Mouse (Mus musculus) lung, embryonic 14.5 days (tissue): ENCODE measurements around the gene Ddit4. TPM values are rescaled to one million over a fixed set of nuclear protein-coding genes. Genes with fewer than 3 reads are reported as not detected.
A peak's percentile ranks its signal among the peaks of the same experiment; 100 is the strongest.

Experiments
- ATAC-seq: fragments of 200-750 bp; cut with Nextera tagmentation; 2 replicates; pipeline ENCODE4 v1.8.0; 2017; ENCODE audit warnings: mild to moderate bottlenecking, moderate TSS enrichment, moderate library complexity; ENCODE audit not compliant: insufficient read depth
- DNase-seq: peaks from one replicate; pipeline ENCODE4 v3.0.0-alpha.2; 2015
- H3K27ac ChIP-seq: fragments of 300-500 bp; sonication (generic); 2 replicates; pipeline ENCODE4 v1.5.1; 2014; ENCODE audit warnings: low read depth, mild to moderate bottlenecking, moderate library complexity
- H3K27me3 ChIP-seq: fragments of 300-500 bp; sonication (generic); 2 replicates; pipeline ENCODE4 v1.6.1; 2014; ENCODE audit warnings: low read length, control low read depth; ENCODE audit not compliant: insufficient read depth
- H3K36me3 ChIP-seq: fragments of 300-500 bp; sonication (generic); 2 replicates; pipeline ENCODE4 v1.6.1; 2014; ENCODE audit warnings: control low read depth; ENCODE audit not compliant: insufficient read depth
- H3K4me1 ChIP-seq: fragments of 300-500 bp; sonication (generic); 2 replicates; pipeline ENCODE4 v1.6.1; 2014; ENCODE audit warnings: antibody characterized with exemption, control low read depth; ENCODE audit not compliant: insufficient read depth
- H3K4me2 ChIP-seq: fragments of 300-500 bp; sonication (generic); 2 replicates; pipeline ENCODE4 v1.6.1; 2014; ENCODE audit warnings: mild to moderate bottlenecking
- H3K4me3 ChIP-seq: fragments of 300-500 bp; sonication (generic); 2 replicates; pipeline ENCODE4 v1.5.1; 2014; ENCODE audit warnings: low read depth, low read length
- H3K9ac ChIP-seq: fragments of 300-500 bp; sonication (generic); 2 replicates; pipeline ENCODE4 v1.6.1; 2014
- H3K9me3 ChIP-seq: fragments of 300-500 bp; sonication (generic); 2 replicates; pipeline ENCODE4 v1.6.1; 2016; ENCODE audit warnings: low read depth, low read length, control low read depth
- CTCF ChIP-seq: IDR thresholded peaks from 2 replicates; pipeline ENCODE4 v1.5.1; 2016; ENCODE audit warnings: antibody characterized with exemption, low read depth
- WGBS: fragments of 180-500 bp; shearing (Covaris S2); extraction: QIAGEN DNeasy Blood & Tissue Kit; methylation state at CpG from one replicate; pipeline ENCODE4 v1.1.7; 2014; 5-methylcytosine and 5-hydroxymethylcytosine counted together
- polyA plus RNA-seq: library from polyadenylated mRNA; unstranded; fragments of >200 nt; fragmentation: Nextera tagmentation; extraction: Ambion mirVana; gene quantifications from 2 replicates; pipeline ENCODE4 v1.2.1, GENCODE M21; 2014

Gene Ddit4
- polyA plus RNA-seq, 1 experiment from 2014 or later, result 3.5 TPM

- DNase-seq (no peak), ATAC-seq (peak; percentile 4; the same call in 1 of the 2 replicates)
- Histone ChIP-seq H3K9me3 (no peaks in the 10 kb centered on the region), H3K4me3 (no peak overlapping the region), H3K9ac (no peak overlapping the region), H3K4me1 (peaks cover 41% of the 10 kb centered on the region), H3K4me2 (peak overlapping the region; percentile 49; the same call in 1 of the 2 replicates), H3K36me3 (no peaks in the 10 kb centered on the region), H3K27ac (peak overlapping the region; percentile 88), H3K27me3 (no peaks in the 10 kb centered on the region)
- no peak for TF ChIP-seq CTCF
- WGBS, result 40% methylated on average over 7 of the region's 7 CpGs
These were observed 42.8 kb downstream of the Ddit4 start for GRCm38 (mm10) chr10:59908776-59909315.

GRCm38 (mm10) chr10:59907695-59908299 lies 43.8 kb downstream of the Ddit4 start:
- Histone ChIP-seq H3K4me3 (no peak overlapping the region), H3K4me2 (no peak overlapping the region), H3K27ac (peak overlapping the region; percentile 88), H3K9me3 (no peaks in the 10 kb centered on the region), H3K9ac (no peak overlapping the region), H3K36me3 (no peaks in the 10 kb centered on the region), H3K27me3 (no peaks in the 10 kb centered on the region), H3K4me1 (peaks cover 47% of the 10 kb centered on the region)
- no peak for TF ChIP-seq CTCF
- ATAC-seq, result peak; percentile 52
- WGBS, result 17% methylated on average over 7 of the region's 7 CpGs
- peak; percentile 82 for DNase-seq

- no peaks in the 10 kb centered on the region for H3K36me3 ChIP-seq
- no peak for TF ChIP-seq CTCF
- H3K4me2 ChIP-seq, result no peak overlapping the region
- ATAC-seq (peak; percentile 9; the same call in 1 of the 2 replicates), DNase-seq (no peak)
- no peak overlapping the region for H3K4me3 ChIP-seq
- no peaks in the 10 kb centered on the region for H3K27me3 ChIP-seq
- H3K27ac ChIP-seq, result peak overlapping the region; percentile 88
- no peaks in the 10 kb centered on the region for H3K9me3 ChIP-seq
- H3K9ac ChIP-seq, result no peak overlapping the region
- WGBS, result 52% methylated on average over 3 of the region's 3 CpGs
- peaks cover 46% of the 10 kb centered on the region for H3K4me1 ChIP-seq
These were observed 44.5 kb downstream of the Ddit4 start for GRCm38 (mm10) chr10:59907080-59907609.

GRCm38 (mm10) chr10:59903170-59903569 lies 48.5 kb downstream of the Ddit4 start:
- ATAC-seq, result no peak
- DNase-seq, result peak; percentile 40
- peak overlapping the region; percentile 44 for H3K27ac ChIP-seq
- no peak for TF ChIP-seq CTCF
- no peaks in the 10 kb centered on the region for H3K9me3 ChIP-seq
- H3K9ac ChIP-seq, result no peak overlapping the region
- peaks cover 6% of the 10 kb centered on the region for H3K36me3 ChIP-seq
- no peak overlapping the region for H3K4me2 ChIP-seq
- 28% methylated on average over 7 of the region's 7 CpGs for WGBS
- H3K4me1 ChIP-seq, result peaks cover 47% of the 10 kb centered on the region
- H3K4me3 ChIP-seq, result no peak overlapping the region
- H3K27me3 ChIP-seq, result no peaks in the 10 kb centered on the region

GRCm38 (mm10) chr10:59902606-59902990 lies 49.0 kb downstream of the Ddit4 start:
- WGBS, result 42% methylated on average over 8 of the region's 8 CpGs
- Histone ChIP-seq H3K4me1 (peaks cover 42% of the 10 kb centered on the region), H3K9ac (no peak overlapping the region), H3K27ac (peak overlapping the region; percentile 44; the same call in 1 of the 2 replicates), H3K27me3 (no peaks in the 10 kb centered on the region), H3K9me3 (no peaks in the 10 kb centered on the region), H3K36me3 (peaks cover 12% of the 10 kb centered on the region), H3K4me3 (no peak overlapping the region), H3K4me2 (no peak overlapping the region)
- no peak for TF ChIP-seq CTCF
- DNase-seq, result no peak
- no peak for ATAC-seq

- TF ChIP-seq CTCF, result no peak
- peaks cover 16% of the 10 kb centered on the region for H3K36me3 ChIP-seq
- H3K9me3 ChIP-seq, result no peaks in the 10 kb centered on the region
- H3K4me3 ChIP-seq, result no peak overlapping the region
- H3K27me3 ChIP-seq, result no peaks in the 10 kb centered on the region
- 66% methylated on average over 8 of the region's 8 CpGs for WGBS
- ATAC-seq (no peak), DNase-seq (no peak)
- no peak overlapping the region for H3K4me2 ChIP-seq
- 0 out of 2 replicates have a peak overlapping the region, but pooled peaks have one; percentile 12 for H3K27ac ChIP-seq
- H3K9ac ChIP-seq, result no peak overlapping the region
- H3K4me1 ChIP-seq, result peaks cover 37% of the 10 kb centered on the region
These were observed 49.5 kb downstream of the Ddit4 start for GRCm38 (mm10) chr10:59901986-59902605.

- peaks cover 23% of the 10 kb centered on the region for H3K36me3 ChIP-seq
- no peaks in the 10 kb centered on the region for H3K27me3 ChIP-seq
- no peak for TF ChIP-seq CTCF
- ATAC-seq (no peak), DNase-seq (no peak)
- H3K4me2 ChIP-seq, result no peak overlapping the region
- H3K9ac ChIP-seq, result no peak overlapping the region
- no peak overlapping the region; the same call in 1 of the 2 replicates for H3K27ac ChIP-seq
- no peak overlapping the region for H3K4me3 ChIP-seq
- H3K9me3 ChIP-seq, result no peaks in the 10 kb centered on the region
- H3K4me1 ChIP-seq, result peaks cover 37% of the 10 kb centered on the region
- WGBS, result 70% methylated on average over 1 of the region's 1 CpGs
These were observed 50.2 kb downstream of the Ddit4 start for GRCm38 (mm10) chr10:59901463-59901862.
